Mouse (Mus musculus) liver, embryonic 11.5 days (tissue): Measurements from ENCODE around the gene Vezf1. TPM values are rescaled to one million over a fixed set of nuclear protein-coding genes. Genes with fewer than 3 reads are reported as not detected.

Experiments
- ATAC-seq: fragments of 200-750 bp; cut with Nextera tagmentation; replicated peaks from 2 replicates; pipeline ENCODE4 v1.8.0; 2017; ENCODE audit warnings: moderate number of reproducible peaks, mild to moderate bottlenecking, moderate TSS enrichment, moderate library complexity; ENCODE audit not compliant: low FRiP score
- DNase-seq: peaks from one replicate; pipeline ENCODE4 v3.0.0-alpha.2; 2017; ENCODE audit warnings: low spot score
- H3K27ac ChIP-seq: fragments of 300-500 bp; sonication (generic); 2 replicates; pipeline ENCODE4 v1.5.1; 2014; ENCODE audit warnings: mild to moderate bottlenecking, low read depth, low read length, control low read depth
- H3K27me3 ChIP-seq: fragments of 300-500 bp; sonication (generic); replicated peaks from 2 replicates; pipeline ENCODE4 v1.6.1; 2014; ENCODE audit warnings: low read length, mixed read lengths; ENCODE audit not compliant: control insufficient read depth, insufficient read depth
- H3K36me3 ChIP-seq: fragments of 300-500 bp; sonication (generic); 2 replicates; pipeline ENCODE4 v1.6.1; 2014; ENCODE audit warnings: mild to moderate bottlenecking, low read length, moderate library complexity, mixed read lengths; ENCODE audit not compliant: control insufficient read depth, insufficient read depth
- H3K4me1 ChIP-seq: fragments of 300-500 bp; sonication (generic); replicated peaks from 2 replicates; pipeline ENCODE4 v1.6.1; 2014; ENCODE audit warnings: low read length, mixed read lengths; ENCODE audit not compliant: control insufficient read depth, insufficient read depth
- H3K4me2 ChIP-seq: fragments of 300-500 bp; sonication (generic); 2 replicates; pipeline ENCODE4 v1.6.1; 2014; ENCODE audit warnings: mild to moderate bottlenecking, control low read depth, moderate library complexity
- H3K4me3 ChIP-seq: fragments of 300-500 bp; sonication (generic); 2 replicates; pipeline ENCODE4 v1.5.1; 2014; ENCODE audit warnings: low read depth, low read length, control low read depth
- H3K9ac ChIP-seq: fragments of 300-500 bp; sonication (generic); 2 replicates; pipeline ENCODE4 v1.6.1; 2014; ENCODE audit warnings: low read depth, low read length, control low read depth
- H3K9me3 ChIP-seq: fragments of 300-500 bp; sonication (generic); 2 replicates; pipeline ENCODE4 v1.6.1; 2016; ENCODE audit warnings: low read length, inconsistent platforms, mixed read lengths; ENCODE audit not compliant: control insufficient read depth
- WGBS: fragments of 180-500 bp; shearing (Covaris S2); extraction: QIAGEN DNeasy Blood & Tissue Kit; methylation state at CpG from one replicate; pipeline ENCODE4 v1.1.7; 2014; 5-methylcytosine and 5-hydroxymethylcytosine counted together
- polyA plus RNA-seq: library from polyadenylated mRNA; unstranded; fragments of >200 nt; fragmentation: Nextera tagmentation; extraction: Ambion mirVana; gene quantifications from 2 replicates; pipeline ENCODE4 v1.2.1, GENCODE M21; 2014

Vezf1 gene
- polyA plus RNA-seq, 1 experiment from 2014 or later = 21.7 TPM

GRCm38 (mm10) chr11:88075701-88076100 is 7.6 kb downstream of the Vezf1 start:
- H3K27ac ChIP-seq = no peak overlapping the region

GRCm38 (mm10) chr11:88076394-88076793 is 8.3 kb downstream of the Vezf1 start:
- H3K4me1 ChIP-seq = peaks cover 6% of the 10 kb centered on the region; the same call in 1 of the 2 replicates
- no peak overlapping the region for H3K27ac ChIP-seq
- no peaks in the 10 kb centered on the region for H3K27me3 ChIP-seq
- WGBS = 82% methylated on average over 1 of the region's 1 CpGs
- ATAC-seq (no peak), DNase-seq (no peak)
- peaks cover 37% of the 10 kb centered on the region for H3K36me3 ChIP-seq
- no peak overlapping the region for H3K4me3 ChIP-seq
- no peak overlapping the region for H3K4me2 ChIP-seq
- no peak overlapping the region for H3K9ac ChIP-seq
- H3K9me3 ChIP-seq = no peaks in the 10 kb centered on the region

More at GRCm38 (mm10) chr11:88075701-88076100, 7.6 kb downstream of the Vezf1 start:
- 67% methylated on average over 1 of the region's 1 CpGs for WGBS
- no peak overlapping the region for H3K4me3 ChIP-seq
- H3K9me3 ChIP-seq = no peaks in the 10 kb centered on the region
- DNase-seq (no peak), ATAC-seq (no peak)
- H3K27me3 ChIP-seq = no peaks in the 10 kb centered on the region
- peaks cover 10% of the 10 kb centered on the region for H3K4me1 ChIP-seq
- peaks cover 30% of the 10 kb centered on the region for H3K36me3 ChIP-seq
- H3K4me2 ChIP-seq = no peak overlapping the region
- no peak overlapping the region for H3K9ac ChIP-seq

DNA sequence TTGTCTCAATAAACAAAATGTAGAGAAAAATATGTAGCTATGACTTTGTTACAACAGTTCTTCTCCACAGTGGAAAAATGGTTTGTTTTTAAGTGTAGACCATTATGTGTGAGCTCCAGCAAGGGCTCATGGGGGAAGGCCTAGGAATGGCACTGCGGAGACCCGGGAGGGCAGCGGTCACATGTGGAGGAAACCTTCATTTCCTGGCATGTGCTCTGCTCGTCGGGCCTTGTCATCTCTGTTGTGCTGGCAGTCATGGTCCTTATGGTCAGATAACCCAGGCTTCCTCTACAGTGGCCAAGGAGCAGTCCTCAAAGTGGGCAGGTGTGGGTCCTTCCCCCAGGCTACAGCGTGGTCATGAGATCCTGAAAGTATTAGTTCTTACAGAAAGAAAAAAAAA is 15.6 kb downstream of the Vezf1 start:
- peaks cover 30% of the 10 kb centered on the region for H3K36me3 ChIP-seq
- ATAC-seq (no peak), DNase-seq (no peak)
- H3K4me3 ChIP-seq = no peak overlapping the region
- H3K27ac ChIP-seq = no peak overlapping the region
- H3K4me2 ChIP-seq = no peak overlapping the region
- no peaks in the 10 kb centered on the region for H3K27me3 ChIP-seq
- H3K9me3 ChIP-seq = no peaks in the 10 kb centered on the region
- H3K9ac ChIP-seq = no peak overlapping the region
- H3K4me1 ChIP-seq = no peaks in the 10 kb centered on the region; the same call in 1 of the 2 replicates
- WGBS = 41% methylated on average over 6 of the region's 6 CpGs

GRCm38 (mm10) chr11:88086737-88087627 is 18.9 kb downstream of the Vezf1 start:
- no peaks in the 10 kb centered on the region for H3K9me3 ChIP-seq
- peak overlapping the region; percentile 65 for H3K4me2 ChIP-seq
- peaks cover 4% of the 10 kb centered on the region; the same call in 1 of the 2 replicates for H3K36me3 ChIP-seq
- DNase-seq = peak; percentile 82
- H3K9ac ChIP-seq = 0 out of 2 replicates have a peak overlapping the region, but pooled peaks have one; percentile 37
- H3K4me3 ChIP-seq = peak overlapping the region; percentile 34
- no peaks in the 10 kb centered on the region for H3K27me3 ChIP-seq
- H3K4me1 ChIP-seq = no peaks in the 10 kb centered on the region; the same call in 1 of the 2 replicates
- 9% methylated on average over 25 of the region's 25 CpGs for WGBS
- H3K27ac ChIP-seq = no peak overlapping the region
- peak; percentile 93 for ATAC-seq

- no peaks in the 10 kb centered on the region; the same call in 1 of the 2 replicates for H3K4me1 ChIP-seq
- no peaks in the 10 kb centered on the region for H3K36me3 ChIP-seq
- no peak overlapping the region for H3K4me2 ChIP-seq
- no peak for ATAC-seq
- H3K9ac ChIP-seq = no peak overlapping the region
- H3K9me3 ChIP-seq = no peaks in the 10 kb centered on the region
- H3K27me3 ChIP-seq = no peaks in the 10 kb centered on the region
- no peak overlapping the region for H3K4me3 ChIP-seq
- WGBS = 52% methylated on average over 5 of the region's 5 CpGs
- no peak overlapping the region for H3K27ac ChIP-seq
- DNase-seq = no peak
Observed at GRCm38 (mm10) chr11:88089150-88089549, 21.1 kb downstream of the Vezf1 start.

GRCm38 (mm10) chr11:88090293-88090692 is 22.2 kb downstream of the Vezf1 start:
- 74% methylated on average over 5 of the region's 5 CpGs for WGBS
- H3K4me3 ChIP-seq = no peak overlapping the region
- no peaks in the 10 kb centered on the region for H3K9me3 ChIP-seq
- peaks cover 6% of the 10 kb centered on the region; the same call in 1 of the 2 replicates for H3K27me3 ChIP-seq
- no peak overlapping the region for H3K4me2 ChIP-seq
- no peak overlapping the region for H3K27ac ChIP-seq
- H3K4me1 ChIP-seq = no peaks in the 10 kb centered on the region; the same call in 1 of the 2 replicates
- no peaks in the 10 kb centered on the region for H3K36me3 ChIP-seq
- ATAC-seq = no peak
- DNase-seq = no peak
- H3K9ac ChIP-seq = no peak overlapping the region

DNA sequence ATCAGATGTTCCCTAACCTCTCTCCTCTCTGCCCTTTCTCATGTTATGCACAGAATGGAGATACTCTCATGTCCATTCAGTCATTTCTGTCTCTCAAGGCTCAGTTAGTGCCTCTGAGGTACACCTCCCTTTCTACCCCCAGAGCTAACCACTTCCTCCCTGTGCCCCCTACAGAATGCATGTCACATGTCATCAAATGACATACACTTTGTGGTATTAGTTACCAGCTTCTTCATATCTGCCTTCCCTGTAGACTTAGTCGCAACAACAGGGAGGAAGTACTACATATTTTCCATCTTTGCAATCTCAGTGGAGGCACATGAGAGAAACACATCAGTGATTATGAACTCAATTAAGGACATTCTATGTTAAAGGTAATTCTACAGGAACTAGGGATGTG is 23.9 kb downstream of the Vezf1 start:
- Histone ChIP-seq H3K4me2 (no peak overlapping the region), H3K4me1 (no peaks in the 10 kb centered on the region; the same call in 1 of the 2 replicates), H3K9me3 (no peaks in the 10 kb centered on the region), H3K4me3 (no peak overlapping the region), H3K27ac (no peak overlapping the region), H3K27me3 (peaks cover 14% of the 10 kb centered on the region), H3K36me3 (no peaks in the 10 kb centered on the region), H3K9ac (no peak overlapping the region)
- ATAC-seq = no peak
- no peak for DNase-seq
- WGBS = 40% methylated on average over 1 of the region's 1 CpGs

DNA sequence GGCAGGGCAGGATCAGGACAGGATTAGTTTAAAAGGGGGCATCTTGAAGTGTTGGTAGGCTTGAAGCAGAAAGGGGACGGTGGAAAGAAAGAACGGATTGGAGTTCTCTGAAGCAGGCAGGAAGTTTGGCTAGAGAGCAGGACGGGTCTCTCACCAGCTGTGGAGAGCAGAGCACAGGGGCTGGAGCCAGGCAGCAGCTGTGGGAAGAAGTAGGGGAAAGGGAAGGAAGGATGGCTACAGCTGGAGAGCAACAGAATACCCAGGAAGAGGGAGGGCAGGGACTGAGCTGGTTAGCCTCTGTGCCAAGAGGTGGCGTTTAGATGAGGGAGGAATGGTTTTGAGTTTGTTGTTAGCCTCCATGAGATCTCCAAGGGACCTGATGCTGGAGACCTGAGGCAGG is 29.1 kb downstream of the Vezf1 start:
- H3K9ac ChIP-seq = no peak overlapping the region
- DNase-seq (no peak), ATAC-seq (no peak)
- 17% methylated on average over 4 of the region's 4 CpGs for WGBS
- H3K4me1 ChIP-seq = peaks cover 13% of the 10 kb centered on the region; the same call in 1 of the 2 replicates
- no peak overlapping the region; the same call in 1 of the 2 replicates for H3K4me2 ChIP-seq
- H3K27ac ChIP-seq = no peak overlapping the region
- H3K27me3 ChIP-seq = peaks cover 49% of the 10 kb centered on the region
- H3K36me3 ChIP-seq = no peaks in the 10 kb centered on the region
- H3K4me3 ChIP-seq = no peak overlapping the region
- no peaks in the 10 kb centered on the region for H3K9me3 ChIP-seq
